Comparison of ENCODE assay signal across 8 mouse cellular contexts in the genomic region with DNA sequence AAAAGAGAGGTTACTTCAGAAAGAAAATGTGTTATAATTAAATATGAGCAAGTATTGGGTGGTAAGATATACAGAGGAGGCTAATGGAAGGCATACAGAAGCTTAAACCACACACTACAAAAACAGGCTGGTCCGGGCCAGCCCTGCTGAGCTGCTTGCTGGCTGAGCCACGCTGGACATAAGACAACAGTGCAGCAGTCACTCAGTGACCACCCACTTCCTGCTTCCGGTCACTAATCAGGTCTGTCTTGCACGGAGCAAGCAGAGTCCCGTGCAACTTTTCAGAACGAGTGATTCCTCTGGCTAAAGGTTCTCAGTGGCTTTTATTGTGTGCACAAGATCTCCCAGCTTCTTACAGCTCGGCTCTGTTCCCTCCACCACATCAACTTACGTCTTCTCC.
DNase-seq lines count a peak whose midpoint lies in the region; ATAC-seq and TF ChIP-seq lines count a peak whose summit lies in the region.
"Had no signal": no experiment of that assay in that cellular context is flagged by ENCODE, and none has a peak within 500 bp of the region (broad histone marks: within the 10 kb centered on the region; RNA-seq: fewer than 3 reads in every experiment).

No protein-coding gene starts in this region.

- no peak overlapping the region for H3K9ac ChIP-seq in intestine, postnatal 0 days (ENCODE audit: low read depth, low read length)
- H3K9ac ChIP-seq in liver, embryonic 13.5 days = no peak overlapping the region
- H3K9ac ChIP-seq in midbrain, embryonic 13.5 days (replicated peaks) = no peak overlapping the region

- 0 out of 2 replicates have a peak overlapping the region, but pooled peaks have one; percentile 21 for H3K4me2 ChIP-seq in intestine, postnatal 0 days (replicated peaks; ENCODE audit: low read depth)
- H3K4me2 ChIP-seq in liver, embryonic 13.5 days = 0 out of 2 replicates have a peak overlapping the region, but pooled peaks have one; percentile 8
- no peak overlapping the region for H3K4me2 ChIP-seq in midbrain, embryonic 13.5 days (replicated peaks)

- H3K9me3 ChIP-seq in intestine, postnatal 0 days (ENCODE audit: control insufficient read depth) = no peaks in the 10 kb centered on the region
- H3K9me3 ChIP-seq in liver, embryonic 13.5 days (replicated peaks) = no peaks in the 10 kb centered on the region
- H3K9me3 ChIP-seq in midbrain, embryonic 13.5 days = no peaks in the 10 kb centered on the region

- no peak overlapping the region for H3K27ac ChIP-seq in intestine, postnatal 0 days (ENCODE audit: low read depth, low read length)
- H3K27ac ChIP-seq in liver, embryonic 13.5 days = no peak overlapping the region
- H3K27ac ChIP-seq in midbrain, embryonic 13.5 days = no peak overlapping the region

- DNase-seq in CD4-positive helper T cell, adult 2 months (ENCODE audit: low read depth, low spot score) = peak; percentile 10
- peak; percentile 21 for DNase-seq in embryo, embryonic 10.5 days (ENCODE audit: low spot score)
- no peak for DNase-seq in liver, embryonic 13.5 days
- DNase-seq in gastrocnemius, postnatal 4 days (ENCODE audit: low spot score in 2 of 2) = no peak
- no peak for DNase-seq in right cerebral cortex, postnatal 36 days (ENCODE audit: low spot score in 2 of 2)

- no peaks in the 10 kb centered on the region for H3K4me1 ChIP-seq in intestine, postnatal 0 days (replicated peaks; ENCODE audit: control insufficient read depth, insufficient read depth, low read length)
- H3K4me1 ChIP-seq in liver, embryonic 13.5 days (replicated peaks) = no peaks in the 10 kb centered on the region
- no peaks in the 10 kb centered on the region for H3K4me1 ChIP-seq in midbrain, embryonic 13.5 days (replicated peaks)

- no peak overlapping the region for H3K4me3 ChIP-seq in intestine, postnatal 0 days (ENCODE audit: low read depth, low read length)
- no peak overlapping the region for H3K4me3 ChIP-seq in liver, embryonic 13.5 days (replicated peaks)
- no peak overlapping the region for H3K4me3 ChIP-seq in midbrain, embryonic 13.5 days (replicated peaks)
- H3K4me3 ChIP-seq: erythroblast, embryonic 14.5 days had no signal

- no peaks in the 10 kb centered on the region for H3K27me3 ChIP-seq in intestine, postnatal 0 days (replicated peaks; ENCODE audit: control insufficient read depth, insufficient read depth, low read length)
- H3K27me3 ChIP-seq in liver, embryonic 13.5 days = no peaks in the 10 kb centered on the region
- no peaks in the 10 kb centered on the region for H3K27me3 ChIP-seq in midbrain, embryonic 13.5 days

- ATAC-seq in intestine, postnatal 0 days = no peak
- no peak for ATAC-seq in liver, embryonic 13.5 days (ENCODE audit: low read depth)
- no peak for ATAC-seq in midbrain, embryonic 13.5 days

- H3K36me3 ChIP-seq in intestine, postnatal 0 days (ENCODE audit: control insufficient read depth, insufficient read depth) = no peaks in the 10 kb centered on the region
- no peaks in the 10 kb centered on the region for H3K36me3 ChIP-seq in liver, embryonic 13.5 days
- no peaks in the 10 kb centered on the region for H3K36me3 ChIP-seq in midbrain, embryonic 13.5 days

- TF ChIP-seq CTCF in intestine, postnatal 0 days (IDR thresholded peaks at IDR 0.05; ENCODE audit: low read depth) = no peak

- WGBS in intestine, postnatal 0 days = 46% methylated on average over 8 of the region's 8 CpGs
- 27% methylated on average over 8 of the region's 8 CpGs for WGBS in liver, embryonic 13.5 days (ENCODE audit: insufficient replicate concordance)
- 81% methylated on average over 8 of the region's 8 CpGs for WGBS in midbrain, embryonic 13.5 days

Comparison
In these comparisons a context has a peak if more than half of its experiments do, and no peak if none do; other contexts are left out.
1. DNase-seq: peak in CD4-positive helper T cell, adult 2 months (single experiment) and embryo, embryonic 10.5 days (single experiment); none in liver, embryonic 13.5 days (single experiment), gastrocnemius, postnatal 4 days (0 of 2) and right cerebral cortex, postnatal 36 days (0 of 2).